Mouse (Mus musculus): ENCODE measurements around the gene Calcrl.

DNA sequence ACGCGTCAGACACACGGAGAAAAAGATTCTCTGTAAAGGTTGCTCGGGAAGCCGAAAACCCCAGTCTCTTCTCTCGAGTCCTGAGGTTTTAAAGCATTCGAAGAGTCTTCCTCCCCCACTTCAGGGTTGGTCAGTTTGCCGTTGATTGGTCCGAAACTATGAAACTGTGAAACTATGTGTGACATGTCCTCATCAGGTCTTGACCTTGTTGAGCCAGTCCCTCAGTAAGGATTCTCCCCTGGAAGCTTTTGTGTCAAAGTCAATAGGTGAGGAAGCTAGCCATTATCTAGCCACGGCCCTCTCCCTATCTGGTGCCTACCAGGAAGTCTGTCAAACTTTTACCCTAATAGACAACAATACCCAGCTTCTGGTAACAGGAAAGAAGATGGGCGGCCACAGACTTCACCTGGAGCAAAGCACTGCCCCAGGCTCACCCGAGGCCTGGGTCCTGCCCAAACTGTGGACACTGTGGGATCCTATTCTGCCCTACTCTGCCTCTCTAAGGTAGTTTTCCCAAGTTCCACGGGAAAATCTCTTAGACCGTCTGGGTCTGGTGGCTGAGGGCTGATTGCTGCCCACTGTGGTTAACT, 48.8 kb upstream of the Calcrl start:
- TF ChIP-seq GATA1 (IDR thresholded peaks at IDR 0.05; ENCODE audit: low read length) (no peak), TAL1 (IDR thresholded peaks at IDR 0.05; ENCODE audit: low read length) (no peak)
